Mouse (Mus musculus) left cerebral cortex, postnatal 14 days (tissue): ENCODE data around the gene Gsta1. TPM values are rescaled to one million over a fixed set of nuclear protein-coding genes. Genes with fewer than 3 reads are reported as not detected.
A peak's percentile ranks its signal among the peaks of the same experiment; 100 is the strongest.
"Not testable (repeated sequence)": the region's sequence is repeated elsewhere in the genome, so short reads cannot be mapped to it uniquely, and the experiment has no call there.

ENCODE experiments used
- DNase-seq, 2 experiments: peaks; one replicate each; pipeline ENCODE4 v3.0.0; 2021 to 2022; ENCODE audit warnings: low spot score in 2 of 2, mixed read lengths in 1 of 2
- intact Hi-C: fragments of 180-260 bp; cut with DNase I; formaldehyde crosslinking; loops from one replicate; pipeline ENCODE4 v1.15.1; 2025
- total RNA-seq, 2 experiments: library from RNA; stranded (reverse); gene quantifications; 2 replicates each; pipeline ENCODE4 v1.2.3; 2021

Gene Gsta1
- total RNA-seq, 2 experiments from 2014 or later = not detected

DNA sequence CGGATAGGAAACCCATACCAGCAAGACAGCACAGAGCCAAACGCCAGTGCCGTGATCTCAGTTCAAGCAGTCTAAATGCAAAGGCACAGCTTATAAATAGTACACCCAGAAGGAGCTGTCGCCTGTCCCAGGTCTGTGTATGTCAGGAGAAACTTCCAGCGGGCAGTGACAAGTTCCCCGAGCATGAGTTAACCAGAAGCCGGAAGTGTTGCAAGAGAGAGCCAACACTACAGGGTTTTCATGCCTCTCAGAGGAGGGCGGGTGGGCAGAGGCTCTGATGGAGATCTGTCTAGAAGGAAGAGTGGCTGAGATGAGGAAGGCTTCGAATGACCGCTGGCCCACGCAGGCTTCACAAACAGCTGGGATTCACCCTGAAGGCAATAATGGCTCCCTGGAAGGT lies 5.2 kb upstream of the Gsta1 start:
- intact Hi-C loops = no loop called here
- no peak for DNase-seq

DNA sequence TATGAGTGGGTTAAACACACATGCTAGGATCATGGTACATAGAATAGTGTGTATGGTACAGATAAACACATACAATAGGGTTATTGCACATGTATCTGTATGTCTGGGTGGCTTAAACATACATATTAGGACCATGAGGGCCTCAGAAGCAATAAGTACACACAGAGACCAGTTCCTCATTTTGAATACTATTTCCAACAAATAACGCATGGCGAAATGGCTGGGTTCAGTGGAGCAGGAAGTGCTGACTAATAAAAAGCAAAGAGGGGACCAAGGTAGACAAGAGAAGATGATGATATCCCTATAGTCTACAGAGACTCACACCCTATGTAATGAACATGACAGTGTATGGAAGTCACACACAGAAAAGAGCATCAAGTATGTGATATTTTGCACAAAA lies 2.3 kb upstream of the Gsta1 start:
- intact Hi-C loops = no loop called here
- no peak for DNase-seq

DNA sequence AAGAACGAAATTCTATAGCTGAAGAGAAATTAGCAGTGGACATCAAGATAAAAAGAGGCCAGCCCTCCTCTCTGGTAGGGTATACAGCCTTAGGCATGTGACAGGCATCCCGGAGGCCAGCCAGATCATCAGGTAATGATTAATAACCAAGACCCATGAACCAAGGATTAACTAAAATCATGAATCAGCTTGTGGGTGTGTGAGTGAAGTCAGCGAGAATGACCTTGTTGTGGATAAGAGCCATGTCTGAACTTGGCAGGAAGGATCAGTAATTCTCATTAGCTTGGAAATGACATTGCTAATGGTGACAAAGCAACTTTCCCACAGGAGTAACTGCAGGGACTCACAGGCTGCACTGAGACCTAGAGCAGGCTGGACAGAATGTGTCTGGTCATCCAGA lies 798 bp upstream of the Gsta1 start:
- DNase-seq, intact Hi-C loops: not testable (repeated sequence)

DNA sequence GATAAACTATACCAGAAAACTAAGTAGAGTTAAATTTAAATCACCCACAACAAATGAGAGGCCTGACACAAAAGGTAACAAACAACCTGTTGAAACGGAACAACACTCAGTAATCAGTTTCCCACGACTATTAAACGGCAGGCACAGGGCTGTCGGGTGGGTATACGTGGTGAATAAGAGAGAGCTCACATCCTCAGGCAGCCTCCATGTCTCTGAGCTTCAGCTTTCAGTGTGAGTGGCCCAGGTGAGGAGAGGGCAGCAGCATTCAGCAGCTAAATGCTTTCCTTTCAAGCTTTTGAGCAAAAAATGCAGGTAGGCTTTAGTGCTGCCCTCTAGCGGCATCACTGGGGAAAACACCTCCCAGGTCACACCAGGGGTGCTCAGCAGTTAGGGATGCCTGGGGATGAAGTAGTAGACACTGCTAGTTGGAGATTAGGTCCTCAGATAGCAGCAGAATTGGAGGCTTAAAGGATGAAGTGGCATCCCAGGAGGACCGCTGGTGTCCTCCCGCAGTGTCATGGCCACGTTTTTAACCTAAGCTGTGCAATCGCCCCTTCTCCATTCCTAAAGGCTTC lies 2.8 kb downstream of the Gsta1 start:
- intact Hi-C loops, DNase-seq: not testable (repeated sequence)

DNA sequence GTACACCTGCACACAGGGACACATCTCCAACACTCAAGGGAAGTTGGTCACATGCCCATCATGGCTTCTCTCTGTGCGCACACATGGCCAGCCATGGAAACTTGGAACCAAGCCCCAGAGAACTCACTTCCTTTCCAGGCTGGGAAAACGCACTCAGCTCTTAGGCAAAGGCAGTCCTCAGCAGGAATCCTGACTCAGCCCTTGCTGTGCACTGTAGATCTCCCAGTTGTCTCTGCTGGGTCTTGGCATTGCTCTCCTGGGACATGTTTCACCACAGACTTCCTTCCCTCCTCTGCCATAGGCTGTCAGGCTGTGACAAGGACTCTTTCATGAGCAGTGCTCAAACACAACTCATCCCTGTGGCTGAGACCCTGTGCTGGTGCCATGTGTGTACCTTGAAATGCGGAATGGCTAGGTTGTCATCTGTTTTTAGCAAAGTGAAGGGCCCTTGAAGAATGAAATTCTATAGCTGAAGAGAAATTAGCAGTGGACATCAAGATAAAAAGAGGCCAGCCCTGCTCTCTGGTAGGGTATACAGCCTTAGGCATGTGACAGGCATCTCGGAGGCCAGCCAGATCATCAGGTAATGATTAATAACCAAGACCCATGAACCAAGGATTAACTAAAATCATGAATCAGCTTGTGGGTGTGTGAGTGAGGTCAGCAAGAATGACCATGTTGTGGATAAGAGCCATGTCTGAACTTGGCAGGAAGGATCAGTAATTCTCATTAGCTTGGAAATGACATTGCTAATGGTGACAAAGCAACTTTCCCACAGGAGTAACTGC lies 25.4 kb downstream of the Gsta1 start:
- DNase-seq, intact Hi-C loops: not testable (repeated sequence)

DNA sequence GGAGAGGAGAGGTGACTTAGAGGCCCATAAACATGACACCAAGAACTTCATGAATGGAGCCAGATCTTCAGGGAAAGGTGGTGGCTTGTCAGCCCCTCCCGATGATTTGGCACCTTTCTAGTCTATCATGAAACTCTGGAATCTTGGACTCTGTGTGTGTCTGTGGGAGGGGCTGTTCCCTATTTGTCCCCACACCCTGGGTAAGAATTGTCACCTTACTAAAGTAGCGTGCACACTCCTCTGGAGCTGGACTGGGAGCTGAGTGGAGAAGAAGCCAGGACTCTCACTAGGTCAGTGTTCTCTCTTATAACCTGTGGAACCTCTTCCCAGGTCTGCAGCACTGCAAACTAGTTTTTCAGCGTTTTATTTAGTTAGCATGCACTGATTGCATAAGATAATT lies 26.5 kb downstream of the Gsta1 start, which contains the start of gene Gm3776:
Gene Gm3776, plus strand, starts transcription at position 216 of the 400 bp plus-strand sequence.
- DNase-seq, intact Hi-C loops: not testable (repeated sequence)

DNA sequence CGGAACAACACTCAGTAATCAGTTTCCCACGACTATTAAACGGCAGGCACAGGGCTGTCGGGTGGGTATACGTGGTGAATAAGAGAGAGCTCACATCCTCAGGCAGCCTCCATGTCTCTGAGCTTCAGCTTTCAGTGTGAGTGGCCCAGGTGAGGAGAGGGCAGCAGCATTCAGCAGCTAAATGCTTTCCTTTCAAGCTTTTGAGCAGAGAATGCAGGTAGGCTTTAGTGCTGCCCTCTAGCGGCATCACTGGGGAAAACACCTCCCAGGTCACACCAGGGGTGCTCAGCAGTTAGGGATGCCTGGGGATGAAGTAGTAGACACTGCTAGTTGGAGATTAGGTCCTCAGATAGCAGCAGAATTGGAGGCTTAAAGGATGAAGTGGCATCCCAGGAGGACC lies 29.2 kb downstream of the Gsta1 start:
- DNase-seq = peak; percentile 5 to 24
- intact Hi-C loops = not testable (repeated sequence)

DNA sequence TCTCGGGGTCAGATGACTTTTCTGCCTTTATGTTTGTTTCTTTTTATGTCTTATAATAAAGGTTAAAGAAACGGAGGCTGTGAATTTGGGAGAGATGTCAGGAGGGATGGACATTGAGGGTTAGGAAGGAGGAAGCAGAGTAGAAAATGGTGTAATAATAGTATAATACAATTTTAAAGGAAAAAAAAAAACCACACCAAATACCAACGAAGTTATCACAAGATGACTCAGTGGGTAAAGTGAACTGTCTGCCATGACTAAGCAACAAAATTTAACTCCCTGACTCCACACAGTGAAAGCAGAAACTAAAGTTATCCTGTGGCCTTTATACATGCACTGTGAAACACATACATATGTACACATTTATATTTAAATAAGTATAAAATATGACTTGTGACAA lies 40.5 kb downstream of the Gsta1 start:
- intact Hi-C loops, DNase-seq: not testable (repeated sequence)

DNA sequence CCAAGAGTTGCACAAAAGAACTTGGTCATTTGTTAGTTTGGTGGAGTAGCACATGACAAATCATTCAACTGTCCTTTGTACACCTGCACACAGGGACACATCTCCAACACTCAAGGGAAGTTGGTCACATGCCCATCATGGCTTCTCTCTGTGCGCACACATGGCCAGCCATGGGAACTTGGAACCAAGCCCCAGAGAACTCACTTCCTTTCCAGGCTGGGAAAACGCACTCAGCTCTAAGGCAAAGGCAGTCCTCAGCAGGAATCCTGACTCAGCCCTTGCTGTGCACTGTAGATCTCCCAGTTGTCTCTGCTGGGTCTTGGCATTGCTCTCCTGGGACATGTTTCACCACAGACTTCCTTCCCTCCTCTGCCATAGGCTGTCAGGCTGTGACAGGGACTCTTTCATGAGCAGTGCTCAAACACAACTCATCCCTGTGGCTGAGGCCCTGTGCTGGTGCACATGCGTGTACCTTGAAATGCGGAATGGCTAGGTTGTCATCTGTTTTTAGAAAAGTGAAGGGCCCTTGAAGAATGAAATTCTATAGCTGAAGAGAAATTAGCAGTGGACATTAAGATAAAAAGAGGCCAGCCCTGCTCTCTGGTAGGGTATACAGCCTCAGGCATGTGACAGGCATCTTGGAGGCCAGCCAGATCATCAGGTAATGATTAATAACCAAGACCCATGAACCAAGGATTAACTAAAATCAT lies 51.7 kb downstream of the Gsta1 start:
- DNase-seq, intact Hi-C loops: not testable (repeated sequence)

DNA sequence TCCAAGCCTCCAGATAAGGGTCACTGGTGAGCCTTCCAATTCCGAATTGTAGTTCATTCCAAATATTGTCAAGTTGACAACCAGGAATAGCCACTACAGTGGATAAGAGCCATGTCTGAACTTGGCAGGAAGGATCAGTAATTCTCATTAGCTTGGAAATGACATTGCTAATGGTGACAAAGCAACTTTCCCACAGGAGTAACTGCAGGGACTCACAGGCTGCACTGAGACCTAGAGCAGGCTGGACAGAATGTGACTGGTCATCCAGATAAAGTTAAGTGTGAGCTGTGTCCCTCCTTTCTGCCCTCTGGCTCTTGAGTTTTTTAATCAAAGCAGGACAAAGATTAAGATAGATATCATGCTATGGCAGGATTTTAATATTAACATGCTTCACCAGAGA lies 58.6 kb downstream of the Gsta1 start:
- intact Hi-C loops, DNase-seq: not testable (repeated sequence)

DNA sequence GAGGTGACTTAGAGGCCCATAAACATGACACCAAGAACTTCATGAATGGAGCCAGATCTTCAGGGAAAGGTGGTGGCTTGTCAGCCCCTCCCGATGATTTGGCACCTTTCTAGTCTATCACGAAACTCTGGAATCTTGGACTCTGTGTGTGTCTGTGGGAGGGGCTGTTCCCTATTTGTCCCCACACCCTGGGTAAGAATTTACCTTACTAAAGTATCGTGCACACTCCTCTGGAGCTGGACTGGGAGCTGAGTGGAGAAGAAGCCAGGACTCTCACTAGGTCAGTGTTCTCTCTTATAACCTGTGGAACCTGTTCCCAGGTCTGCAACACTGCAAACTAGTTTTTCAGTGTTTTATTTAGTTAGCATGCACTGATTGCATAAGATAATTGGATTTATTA lies 59.3 kb downstream of the Gsta1 start, which contains the start of gene Gm10639:
Gene Gm10639, plus strand, starts transcription at position 201 of the 400 bp plus-strand sequence.
- intact Hi-C loops = not testable (repeated sequence)

More for the DNA sequence above, 59.3 kb downstream of the Gsta1 start, which contains the start of gene Gm10639:
- not testable (repeated sequence) for DNase-seq

Other genes with a start within 250 kb of the Gsta1 start
- not detected for gene Gcm1, start 178.7 kb upstream of the Gsta1 start, total RNA-seq
- gene Fbxo9, start 121.6 kb upstream of the Gsta1 start, total RNA-seq = 100 to 1,000 TPM; 118 to 122 TPM
- gene Ick, start 121.5 kb upstream of the Gsta1 start, total RNA-seq = 10 to 100 TPM; 23.1 to 23.2 TPM
- gene Gsta4, start 47.9 kb upstream of the Gsta1 start, total RNA-seq = 10 to 100 TPM; 34.9 to 36.3 TPM
- gene Gm3776, start 26.5 kb downstream of the Gsta1 start, total RNA-seq = not detected
- not detected for gene Gm10639, start 59.3 kb downstream of the Gsta1 start, total RNA-seq
- not detected for gene Omt2a, start 84.1 kb downstream of the Gsta1 start, total RNA-seq
- not detected for gene Omt2b, start 96.9 kb downstream of the Gsta1 start, total RNA-seq
- not detected for gene Gsta2, start 125.1 kb downstream of the Gsta1 start, total RNA-seq
- not detected for gene Dppa5a, start 137.5 kb downstream of the Gsta1 start, total RNA-seq
- not detected for gene Ooep, start 148.1 kb downstream of the Gsta1 start, total RNA-seq
- not detected for gene Ddx43, start 165.1 kb downstream of the Gsta1 start, total RNA-seq
- under 1 TPM; 0.53 to 0.77 TPM for gene Cgas, start 212.6 kb downstream of the Gsta1 start, total RNA-seq
- gene Mto1, start 217.6 kb downstream of the Gsta1 start, total RNA-seq = 10 to 100 TPM; 24.1 to 26.6 TPM
- gene Gm17324, start 218.1 kb downstream of the Gsta1 start, total RNA-seq = 1 to 10 TPM in 1 of 2 experiments, under 1 TPM in 1; 0.74 to 1.3 TPM